Mouse (Mus musculus) liver, adult 2 months (tissue): Measurements from ENCODE around the gene Fubp3.

ENCODE experiments used
- CTCF ChIP-seq: fragments of 200-500 bp; IDR thresholded peaks from 2 replicates; pipeline ENCODE4 v1.5.1; 2011; ENCODE audit warnings: low read depth, low read length, control low read depth
- POLR2A ChIP-seq: fragments of 200-500 bp; IDR thresholded peaks from 2 replicates; pipeline ENCODE4 v1.6.1; 2011; ENCODE audit warnings: low read length, control low read depth; ENCODE audit not compliant: insufficient read depth; ENCODE audit errors: extremely low read depth

DNA sequence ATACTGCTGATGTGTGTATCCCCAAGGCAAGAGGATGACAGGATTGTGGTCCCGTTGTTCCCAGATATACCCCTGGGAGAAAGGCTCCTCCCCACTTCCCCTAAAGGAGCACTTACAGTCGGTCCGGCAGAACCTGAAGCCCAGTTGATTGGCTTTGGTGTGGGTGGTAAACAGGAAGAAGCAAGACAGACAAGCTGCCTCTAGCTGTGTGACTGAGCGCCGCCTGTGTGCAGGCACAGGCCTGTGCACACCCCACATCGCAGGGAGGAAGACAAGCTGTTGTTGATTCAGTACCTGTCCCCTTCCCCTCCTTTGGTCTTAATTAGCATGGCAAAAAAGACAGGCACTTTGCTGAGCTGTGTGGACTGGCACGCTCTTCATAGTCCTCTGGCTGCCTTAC, 41.3 kb downstream of the Fubp3 start:
- no peak for TF ChIP-seq CTCF
- no peak for TF ChIP-seq POLR2A
